Mouse (Mus musculus): Measurements from ENCODE around the gene Ptpn22. TPM values are rescaled to one million over a fixed set of nuclear protein-coding genes. Genes with fewer than 3 reads are reported as not detected.
"Not testable (repeated sequence)": the region's sequence is repeated elsewhere in the genome, so short reads cannot be mapped to it uniquely, and the experiment has no call there.

Gene Ptpn22
- 0.90 and 1.8 TPM in 2 replicates for polyA plus RNA-seq (2014; fragmentation: Nextera tagmentation; extraction: Ambion mirVana)

DNA sequence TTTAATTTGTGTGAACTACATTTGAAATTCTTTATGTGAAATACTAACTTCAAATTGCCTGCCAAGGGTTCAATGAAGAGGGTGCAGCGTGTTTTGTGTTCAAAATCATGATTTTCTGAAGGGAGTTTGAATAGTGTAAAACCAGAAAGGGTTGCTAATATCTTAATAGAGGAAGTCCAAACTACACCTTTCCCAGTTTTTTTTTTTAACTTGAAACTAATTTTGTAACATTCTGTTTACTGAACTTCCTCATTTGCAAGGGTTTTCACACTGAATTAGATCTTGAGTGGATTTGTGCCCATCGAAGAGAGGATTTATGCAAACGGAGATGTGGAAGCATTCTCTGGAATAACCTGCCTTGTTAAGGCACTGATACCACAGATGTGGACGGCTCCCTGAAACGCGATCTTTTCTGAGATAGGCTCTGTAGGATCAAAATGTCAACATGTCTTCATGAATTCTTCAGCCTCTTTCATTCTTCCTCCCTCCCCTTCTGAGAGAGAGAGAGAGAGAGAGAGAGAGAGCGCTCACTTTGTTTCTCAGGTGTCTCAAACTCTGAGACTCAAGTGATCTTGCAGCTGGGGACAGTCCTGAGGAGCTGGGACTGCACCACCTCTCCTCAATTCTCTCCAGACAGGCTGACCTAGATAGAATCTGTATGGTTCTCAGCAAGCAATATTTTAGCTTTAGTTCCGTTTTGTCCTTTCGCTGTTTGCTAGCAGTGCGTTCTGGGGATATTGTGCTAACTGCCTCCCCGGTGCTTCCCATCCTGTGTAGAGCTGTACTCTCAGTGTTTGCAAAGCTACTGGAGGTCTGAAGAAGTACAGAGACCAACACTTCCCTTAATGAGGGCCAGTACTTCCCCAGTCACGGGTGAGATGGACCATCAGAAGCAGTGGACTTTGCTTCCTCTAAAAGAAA, at the start of gene Ptpn22:
Gene Ptpn22 (plus strand): TSS at position 915 of the 921 bp plus-strand sequence.
- ATAC-seq (replicated peaks; ENCODE audit: insufficient number of reproducible peaks, low FRiP score, low TSS enrichment) = no peak
- Histone ChIP-seq H3K27ac (ENCODE audit: low read depth, low read length) (no peak within 1 kb of the TSS), H3K4me1 (ENCODE audit: control insufficient read depth, insufficient read depth, low read length) (no peaks in the 10 kb centered on the region), H3K4me2 (no peak within 1 kb of the TSS), H3K9ac (ENCODE audit: low read depth, low read length) (no peak within 1 kb of the TSS), H3K9me3 (replicated peaks; ENCODE audit: control insufficient read depth, low read length) (no peaks in the 10 kb centered on the region), H3K36me3 (ENCODE audit: control insufficient read depth, insufficient read depth, low read length) (no peaks in the 10 kb centered on the region), H3K4me3 (ENCODE audit: low read depth, low read length) (no peak within 1 kb of the TSS), H3K27me3 (ENCODE audit: control insufficient read depth, insufficient read depth, low read length) (no peaks in the 10 kb centered on the region)
- WGBS (ENCODE audit: insufficient replicate concordance) = 68% methylated on average over 12 of the region's 12 CpGs

GRCm38 (mm10) chr3:103809799-103810150, 49.8 kb upstream of the Ptpn22 start:
- Histone ChIP-seq H3K36me3 (ENCODE audit: control insufficient read depth, insufficient read depth, low read length) (peaks cover 6% of the 10 kb centered on the region), H3K9me3 (replicated peaks; ENCODE audit: control insufficient read depth, low read length) (no peaks in the 10 kb centered on the region), H3K27me3 (ENCODE audit: control insufficient read depth, insufficient read depth, low read length) (no peaks in the 10 kb centered on the region), H3K4me3 (ENCODE audit: low read depth, low read length) (peak overlapping the region; percentile 88), H3K4me1 (ENCODE audit: control insufficient read depth, insufficient read depth, low read length) (peaks cover 3% of the 10 kb centered on the region; the same call in 1 of the 2 replicates), H3K9ac (ENCODE audit: low read depth, low read length) (peak overlapping the region; percentile 90), H3K27ac (ENCODE audit: low read depth, low read length) (peak overlapping the region; percentile 93), H3K4me2 (peak overlapping the region; percentile 64)
- WGBS (ENCODE audit: insufficient replicate concordance) = 1% methylated on average over 14 of the region's 14 CpGs
- peak; percentile 49 for ATAC-seq (replicated peaks; ENCODE audit: insufficient number of reproducible peaks, low FRiP score, low TSS enrichment)

- no peak for ATAC-seq (replicated peaks; ENCODE audit: insufficient number of reproducible peaks, low FRiP score, low TSS enrichment)
- Histone ChIP-seq H3K9me3 (replicated peaks; ENCODE audit: control insufficient read depth, low read length) (no peaks in the 10 kb centered on the region), H3K4me1 (ENCODE audit: control insufficient read depth, insufficient read depth, low read length) (peaks cover 3% of the 10 kb centered on the region; the same call in 1 of the 2 replicates), H3K36me3 (ENCODE audit: control insufficient read depth, insufficient read depth, low read length) (peaks cover 6% of the 10 kb centered on the region; the same call in 1 of the 2 replicates), H3K27ac (ENCODE audit: low read depth, low read length) (no peak overlapping the region), H3K4me2 (peak overlapping the region; percentile 11; the same call in 1 of the 2 replicates), H3K27me3 (ENCODE audit: control insufficient read depth, insufficient read depth, low read length) (no peaks in the 10 kb centered on the region), H3K9ac (ENCODE audit: low read depth, low read length) (no peak overlapping the region), H3K4me3 (ENCODE audit: low read depth, low read length) (no peak overlapping the region)
- WGBS (ENCODE audit: insufficient replicate concordance) = 86% methylated on average over 6 of the region's 6 CpGs
These were observed 48.6 kb upstream of the Ptpn22 start for GRCm38 (mm10) chr3:103810967-103811366.

DNA sequence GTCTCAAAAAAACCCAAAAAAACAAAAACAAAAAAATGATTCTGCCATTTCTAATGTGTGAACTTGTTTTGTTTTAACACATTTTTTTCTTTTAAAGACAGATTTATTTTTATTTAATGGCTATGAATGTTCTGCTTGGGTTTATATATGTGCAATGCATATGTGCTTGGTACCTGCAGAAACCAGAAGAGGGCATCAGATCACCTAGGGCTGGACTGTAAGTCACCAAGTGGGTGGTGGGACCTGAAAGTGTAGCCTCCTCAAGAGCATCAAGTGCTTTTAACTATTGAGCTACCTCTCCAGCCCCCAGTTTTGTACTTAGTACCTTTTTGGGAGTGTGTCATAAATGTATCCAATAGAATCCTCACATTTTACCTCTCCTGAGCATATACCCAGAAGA, 32.0 kb upstream of the Ptpn22 start:
- H3K4me2 ChIP-seq = no peak overlapping the region
- H3K4me3 ChIP-seq (ENCODE audit: low read depth, low read length) = no peak overlapping the region
- H3K27me3 ChIP-seq (ENCODE audit: control insufficient read depth, insufficient read depth, low read length) = no peaks in the 10 kb centered on the region
- no peaks in the 10 kb centered on the region for H3K9me3 ChIP-seq (replicated peaks; ENCODE audit: control insufficient read depth, low read length)
- H3K36me3 ChIP-seq (ENCODE audit: control insufficient read depth, insufficient read depth, low read length) = no peaks in the 10 kb centered on the region
- no peak for ATAC-seq (replicated peaks; ENCODE audit: insufficient number of reproducible peaks, low FRiP score, low TSS enrichment)
- H3K9ac ChIP-seq (ENCODE audit: low read depth, low read length) = no peak overlapping the region
- no peak overlapping the region for H3K27ac ChIP-seq (ENCODE audit: low read depth, low read length)
- H3K4me1 ChIP-seq (ENCODE audit: control insufficient read depth, insufficient read depth, low read length) = peaks cover 3% of the 10 kb centered on the region; the same call in 1 of the 2 replicates

GRCm38 (mm10) chr3:103829036-103829435, 30.6 kb upstream of the Ptpn22 start:
- 83% methylated on average over 3 of the region's 3 CpGs for WGBS (ENCODE audit: insufficient replicate concordance)
- ATAC-seq (replicated peaks; ENCODE audit: insufficient number of reproducible peaks, low FRiP score, low TSS enrichment) = no peak
- H3K4me1 ChIP-seq (ENCODE audit: control insufficient read depth, insufficient read depth, low read length) = peaks cover 4% of the 10 kb centered on the region; the same call in 1 of the 2 replicates
- no peaks in the 10 kb centered on the region for H3K9me3 ChIP-seq (replicated peaks; ENCODE audit: control insufficient read depth, low read length)
- no peak overlapping the region for H3K4me3 ChIP-seq (ENCODE audit: low read depth, low read length)
- H3K27ac ChIP-seq (ENCODE audit: low read depth, low read length) = no peak overlapping the region
- H3K9ac ChIP-seq (ENCODE audit: low read depth, low read length) = no peak overlapping the region
- no peaks in the 10 kb centered on the region for H3K27me3 ChIP-seq (ENCODE audit: control insufficient read depth, insufficient read depth, low read length)
- no peak overlapping the region for H3K4me2 ChIP-seq
- no peaks in the 10 kb centered on the region for H3K36me3 ChIP-seq (ENCODE audit: control insufficient read depth, insufficient read depth, low read length)

- not testable (repeated sequence) for H3K27me3 ChIP-seq (ENCODE audit: control insufficient read depth, insufficient read depth, low read length); H3K4me3 ChIP-seq (ENCODE audit: low read depth, low read length); H3K36me3 ChIP-seq (ENCODE audit: control insufficient read depth, insufficient read depth, low read length); H3K9me3 ChIP-seq (replicated peaks; ENCODE audit: control insufficient read depth, low read length); H3K9ac ChIP-seq (ENCODE audit: low read depth, low read length); ATAC-seq (replicated peaks; ENCODE audit: insufficient number of reproducible peaks, low FRiP score, low TSS enrichment); H3K4me1 ChIP-seq (ENCODE audit: control insufficient read depth, insufficient read depth, low read length); H3K4me2 ChIP-seq
- 71% methylated on average over 1 of the region's 1 CpGs for WGBS (ENCODE audit: insufficient replicate concordance)
- H3K27ac ChIP-seq (ENCODE audit: low read depth, low read length) = peak overlapping the region; percentile 3; the same call in 1 of the 2 replicates
These were observed 28.9 kb upstream of the Ptpn22 start for GRCm38 (mm10) chr3:103830681-103831080.

DNA sequence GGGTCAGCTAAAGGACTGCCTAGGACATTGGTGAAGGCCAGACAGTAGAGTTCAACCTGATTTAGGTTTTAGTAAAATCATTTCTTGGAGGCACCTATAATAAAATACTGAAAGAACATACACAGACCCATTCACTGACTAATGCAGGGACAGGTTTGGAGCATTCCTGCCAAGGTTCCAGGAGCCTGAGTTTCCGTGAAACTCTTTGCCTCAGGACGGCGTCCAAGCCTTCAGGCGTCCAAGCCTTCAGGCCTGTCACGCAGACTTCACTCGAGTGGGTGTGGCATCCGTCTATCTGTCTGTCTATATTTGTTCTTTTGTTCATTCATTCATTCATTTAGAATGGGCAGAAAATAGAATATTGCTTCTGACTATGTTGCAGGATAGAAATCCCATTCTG, 28.4 kb upstream of the Ptpn22 start:
- H3K27ac ChIP-seq (ENCODE audit: low read depth, low read length) = peak overlapping the region; percentile 3; the same call in 1 of the 2 replicates
- H3K9me3 ChIP-seq (replicated peaks; ENCODE audit: control insufficient read depth, low read length) = no peaks in the 10 kb centered on the region
- WGBS (ENCODE audit: insufficient replicate concordance) = 64% methylated on average over 7 of the region's 7 CpGs
- no peaks in the 10 kb centered on the region for H3K27me3 ChIP-seq (ENCODE audit: control insufficient read depth, insufficient read depth, low read length)
- no peak for ATAC-seq (replicated peaks; ENCODE audit: insufficient number of reproducible peaks, low FRiP score, low TSS enrichment)
- no peak overlapping the region for H3K4me2 ChIP-seq
- no peak overlapping the region for H3K4me3 ChIP-seq (ENCODE audit: low read depth, low read length)
- no peaks in the 10 kb centered on the region for H3K36me3 ChIP-seq (ENCODE audit: control insufficient read depth, insufficient read depth, low read length)
- H3K4me1 ChIP-seq (ENCODE audit: control insufficient read depth, insufficient read depth, low read length) = peaks cover 4% of the 10 kb centered on the region; the same call in 1 of the 2 replicates
- H3K9ac ChIP-seq (ENCODE audit: low read depth, low read length) = no peak overlapping the region

DNA sequence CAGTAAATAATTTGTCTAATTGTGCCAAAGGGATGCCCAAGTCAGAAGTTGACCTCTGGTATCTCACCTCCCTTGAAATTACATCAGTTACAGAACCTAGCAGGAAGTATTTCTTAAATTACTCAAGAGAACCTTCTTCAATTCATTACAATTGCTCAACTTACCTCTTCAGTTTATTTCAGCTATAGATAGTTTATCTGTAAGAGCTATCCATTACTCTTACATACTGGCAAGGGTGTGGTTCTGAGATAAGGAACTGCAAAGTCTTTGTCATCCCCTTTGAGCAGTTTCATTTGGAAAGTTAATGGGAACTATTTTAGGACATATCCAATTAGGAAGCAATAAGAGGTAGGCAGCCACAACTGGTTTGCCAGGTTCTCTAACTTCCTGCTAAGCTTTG, 27.2 kb upstream of the Ptpn22 start, which contains the start of gene Bcl2l15:
Gene Bcl2l15 (plus strand): TSS at position 176 of the 400 bp plus-strand sequence.
- H3K27ac ChIP-seq (ENCODE audit: low read depth, low read length) = no peak within 1 kb of the TSS
- ATAC-seq (replicated peaks; ENCODE audit: insufficient number of reproducible peaks, low FRiP score, low TSS enrichment) = no peak
- 0 out of 2 replicates have a peak within 1 kb of the TSS, but pooled peaks have one; percentile 4 for H3K4me2 ChIP-seq
- H3K4me3 ChIP-seq (ENCODE audit: low read depth, low read length) = no peak within 1 kb of the TSS
- no peak within 1 kb of the TSS for H3K9ac ChIP-seq (ENCODE audit: low read depth, low read length)
- no peaks in the 10 kb centered on the region for H3K36me3 ChIP-seq (ENCODE audit: control insufficient read depth, insufficient read depth, low read length)
- peaks cover 4% of the 10 kb centered on the region; the same call in 1 of the 2 replicates for H3K4me1 ChIP-seq (ENCODE audit: control insufficient read depth, insufficient read depth, low read length)
- no peaks in the 10 kb centered on the region for H3K27me3 ChIP-seq (ENCODE audit: control insufficient read depth, insufficient read depth, low read length)
- no peaks in the 10 kb centered on the region for H3K9me3 ChIP-seq (replicated peaks; ENCODE audit: control insufficient read depth, low read length)
